Mouse (Mus musculus) intestine, postnatal 0 days (tissue): ENCODE measurements at regions not wholly inside any gene's neighbourhood (a gene's known extent, or its start where the extent isn't known, plus 50 kb on each side); places are given as distances from the start of the nearest gene placed in this dataset.
"Not testable (repeated sequence)": the region's sequence is repeated elsewhere in the genome, so short reads cannot be mapped to it uniquely, and the experiment has no call there.

Experiments used
- ATAC-seq: fragments of 200-750 bp; cut with Nextera tagmentation; 2 replicates; pipeline ENCODE4 v1.8.0; 2017; ENCODE audit warnings: mild to moderate bottlenecking, moderate TSS enrichment, moderate library complexity
- H3K27ac ChIP-seq: fragments of 300-500 bp; sonication (generic); 2 replicates; pipeline ENCODE4 v1.5.1; 2014; ENCODE audit warnings: mild to moderate bottlenecking, low read depth, low read length, moderate library complexity
- H3K27me3 ChIP-seq: fragments of 300-500 bp; sonication (generic); replicated peaks from 2 replicates; pipeline ENCODE4 v1.6.1; 2014; ENCODE audit warnings: low read length, mixed read lengths; ENCODE audit not compliant: control insufficient read depth, insufficient read depth
- H3K36me3 ChIP-seq: fragments of 300-500 bp; sonication (generic); 2 replicates; pipeline ENCODE4 v1.6.1; 2014; ENCODE audit warnings: mild to moderate bottlenecking, moderate library complexity; ENCODE audit not compliant: control insufficient read depth, insufficient read depth
- H3K4me1 ChIP-seq: fragments of 300-500 bp; sonication (generic); replicated peaks from 2 replicates; pipeline ENCODE4 v1.6.1; 2014; ENCODE audit warnings: antibody characterized with exemption, low read length, mixed read lengths; ENCODE audit not compliant: control insufficient read depth, insufficient read depth
- H3K4me2 ChIP-seq: fragments of 300-500 bp; sonication (generic); replicated peaks from 2 replicates; pipeline ENCODE4 v1.6.1; 2014; ENCODE audit warnings: low read depth, mild to moderate bottlenecking, moderate library complexity
- H3K4me3 ChIP-seq: fragments of 300-500 bp; sonication (generic); 2 replicates; pipeline ENCODE4 v1.5.1; 2014; ENCODE audit warnings: low read depth, low read length
- H3K9ac ChIP-seq: fragments of 300-500 bp; sonication (generic); 2 replicates; pipeline ENCODE4 v1.6.1; 2014; ENCODE audit warnings: mild to moderate bottlenecking, low read depth, low read length
- H3K9me3 ChIP-seq: fragments of 300-500 bp; sonication (generic); 2 replicates; pipeline ENCODE4 v1.6.1; 2016; ENCODE audit warnings: mixed run types; ENCODE audit not compliant: control insufficient read depth
- CTCF ChIP-seq: sonication (generic); IDR thresholded peaks from 2 replicates; pipeline ENCODE4 v1.5.1; 2016; ENCODE audit warnings: low read depth, mild to moderate bottlenecking, control low read depth, antibody characterized with exemption, moderate library complexity
- WGBS: fragments of 180-500 bp; shearing (Covaris S2); extraction: QIAGEN DNeasy Blood & Tissue Kit; methylation state at CpG from one replicate; pipeline ENCODE4 v1.1.7; 2014; 5-methylcytosine and 5-hydroxymethylcytosine counted together

GRCm38 (mm10) chr8:31725430-31725829, 1703.1 kb upstream of the 5930422O12Rik start:
- Histone ChIP-seq H3K27me3 (no peaks in the 10 kb centered on the region), H3K9me3 (no peaks in the 10 kb centered on the region), H3K9ac (no peak overlapping the region), H3K4me1 (no peaks in the 10 kb centered on the region), H3K27ac (no peak overlapping the region), H3K4me3 (no peak overlapping the region), H3K36me3 (no peaks in the 10 kb centered on the region), H3K4me2 (no peak overlapping the region)
- WGBS: 31% methylated on average over 3 of the region's 3 CpGs
- no peak for TF ChIP-seq CTCF
- no peak for ATAC-seq

DNA sequence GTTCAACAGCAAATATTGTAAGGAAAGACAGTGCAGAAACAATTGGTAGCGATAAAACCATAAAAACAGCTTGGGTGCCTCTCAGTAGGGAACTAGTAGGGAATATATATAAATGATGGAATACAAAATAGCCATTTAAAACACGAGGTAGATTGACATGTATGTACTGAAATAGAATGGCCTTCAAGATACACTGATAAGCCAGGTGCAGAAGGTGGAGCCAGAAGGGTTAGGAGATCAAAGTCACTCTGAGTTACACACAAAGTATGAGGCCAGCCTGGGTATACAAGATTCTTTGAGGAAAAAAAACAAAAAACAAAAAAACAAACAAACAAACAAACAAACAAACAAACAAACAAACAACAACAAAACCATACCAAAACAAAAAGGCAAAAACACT, 1692.9 kb upstream of the 5930422O12Rik start:
- ATAC-seq: 0 out of 2 replicates have a peak, but pooled peaks have one; percentile 28
- 42% methylated on average over 2 of the region's 2 CpGs for WGBS
- no peak for TF ChIP-seq CTCF
- Histone ChIP-seq H3K27me3 (no peaks in the 10 kb centered on the region), H3K4me2 (no peak overlapping the region), H3K36me3 (no peaks in the 10 kb centered on the region), H3K4me3 (no peak overlapping the region), H3K4me1 (no peaks in the 10 kb centered on the region), H3K9ac (no peak overlapping the region), H3K9me3 (no peaks in the 10 kb centered on the region), H3K27ac (no peak overlapping the region; the same call in 1 of the 2 replicates)

DNA sequence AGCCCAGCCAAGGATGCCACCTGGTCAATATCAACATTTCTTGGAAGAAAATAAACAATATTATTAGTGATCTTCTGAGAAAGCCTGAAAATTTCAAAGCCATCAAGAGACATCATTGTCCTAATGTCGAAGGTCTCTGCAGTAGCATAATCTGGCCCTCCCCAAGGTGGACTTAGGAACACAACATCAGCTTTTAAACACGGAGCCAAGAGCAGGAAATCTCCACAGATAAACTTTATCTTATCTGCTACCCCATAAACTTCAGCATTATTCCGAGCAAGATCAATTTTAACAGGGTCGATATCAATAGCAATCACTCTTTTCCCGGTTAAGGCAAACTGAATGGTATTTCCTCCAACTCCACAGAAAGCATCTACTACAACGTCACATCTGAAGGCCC, 1691.2 kb upstream of the 5930422O12Rik start:
- 40% methylated on average over 6 of the region's 6 CpGs for WGBS

GRCm38 (mm10) chr8:31746855-31747254, 1681.7 kb upstream of the 5930422O12Rik start:
- Histone ChIP-seq H3K9me3 (no peaks in the 10 kb centered on the region), H3K27me3 (no peaks in the 10 kb centered on the region), H3K4me1 (no peaks in the 10 kb centered on the region), H3K36me3 (no peaks in the 10 kb centered on the region), H3K4me2 (no peak overlapping the region), H3K9ac (no peak overlapping the region), H3K27ac (peak overlapping the region; percentile 16; the same call in 1 of the 2 replicates), H3K4me3 (no peak overlapping the region)
- peak; percentile 92 for ATAC-seq
- TF ChIP-seq CTCF: no peak

More for the DNA sequence above, 1691.2 kb upstream of the 5930422O12Rik start:
- H3K36me3 ChIP-seq, H3K4me1 ChIP-seq, H3K9me3 ChIP-seq, H3K4me3 ChIP-seq, H3K27me3 ChIP-seq, H3K9ac ChIP-seq, H3K4me2 ChIP-seq: not testable (repeated sequence)
- 0 out of 2 replicates have a peak overlapping the region, but pooled peaks have one; percentile 54 for H3K27ac ChIP-seq
- peak; percentile 86 for ATAC-seq

DNA sequence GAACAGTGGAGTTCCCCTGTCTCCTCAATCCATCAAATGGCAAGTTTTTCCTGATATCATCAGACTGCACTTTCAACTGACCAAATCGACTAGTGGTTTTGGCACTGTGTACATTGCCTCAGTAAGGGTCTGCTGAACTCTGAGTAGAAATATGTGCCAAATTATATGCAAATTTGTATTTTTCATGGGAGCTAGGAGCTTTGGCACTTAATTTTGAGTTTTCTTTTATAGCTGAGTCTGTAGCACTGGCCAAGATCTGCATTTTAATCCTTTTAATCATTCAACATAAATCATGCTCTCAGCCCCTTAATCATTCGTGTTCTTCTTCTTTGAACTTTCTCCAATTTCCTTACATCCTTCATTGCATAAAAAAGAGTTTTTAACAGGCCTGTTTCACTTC, 1678.5 kb upstream of the 5930422O12Rik start:
- H3K4me2 ChIP-seq: no peak overlapping the region
- no peak overlapping the region for H3K4me3 ChIP-seq
- no peak overlapping the region for H3K27ac ChIP-seq
- H3K27me3 ChIP-seq: no peaks in the 10 kb centered on the region
- no peak for TF ChIP-seq CTCF
- H3K4me1 ChIP-seq: no peaks in the 10 kb centered on the region
- no peaks in the 10 kb centered on the region for H3K36me3 ChIP-seq
- ATAC-seq: no peak
- no peaks in the 10 kb centered on the region for H3K9me3 ChIP-seq
- WGBS: 59% methylated on average over 2 of the region's 2 CpGs
- no peak overlapping the region for H3K9ac ChIP-seq

GRCm38 (mm10) chr8:31750482-31751126, 1677.9 kb upstream of the 5930422O12Rik start:
- no peaks in the 10 kb centered on the region for H3K27me3 ChIP-seq
- ATAC-seq: peak; percentile 65
- TF ChIP-seq CTCF: no peak
- no peak overlapping the region for H3K4me3 ChIP-seq
- 61% methylated on average over 3 of the region's 3 CpGs for WGBS
- H3K9ac ChIP-seq: no peak overlapping the region
- H3K9me3 ChIP-seq: no peaks in the 10 kb centered on the region
- H3K36me3 ChIP-seq: no peaks in the 10 kb centered on the region
- no peaks in the 10 kb centered on the region for H3K4me1 ChIP-seq
- H3K4me2 ChIP-seq: no peak overlapping the region
- no peak overlapping the region for H3K27ac ChIP-seq

- WGBS: 33% methylated on average over 3 of the region's 3 CpGs
- Histone ChIP-seq H3K36me3 (no peaks in the 10 kb centered on the region), H3K4me3 (no peak overlapping the region), H3K27ac (no peak overlapping the region), H3K4me2 (no peak overlapping the region), H3K27me3 (no peaks in the 10 kb centered on the region), H3K9me3 (no peaks in the 10 kb centered on the region), H3K9ac (no peak overlapping the region), H3K4me1 (no peaks in the 10 kb centered on the region)
- TF ChIP-seq CTCF: no peak
- ATAC-seq: no peak
These were observed 1672.8 kb upstream of the 5930422O12Rik start for GRCm38 (mm10) chr8:31755737-31756136.
